Mouse (Mus musculus) CD4-positive, CD25-positive, alpha-beta regulatory T cell, adult 2 months (primary cell): ENCODE data around the gene Hoxb5.

Experiments
- DNase-seq: peaks from one replicate; pipeline ENCODE4 v3.0.0-alpha.2; 2012; ENCODE audit warnings: low read depth, low spot score

Gene Hoxb5

DNA sequence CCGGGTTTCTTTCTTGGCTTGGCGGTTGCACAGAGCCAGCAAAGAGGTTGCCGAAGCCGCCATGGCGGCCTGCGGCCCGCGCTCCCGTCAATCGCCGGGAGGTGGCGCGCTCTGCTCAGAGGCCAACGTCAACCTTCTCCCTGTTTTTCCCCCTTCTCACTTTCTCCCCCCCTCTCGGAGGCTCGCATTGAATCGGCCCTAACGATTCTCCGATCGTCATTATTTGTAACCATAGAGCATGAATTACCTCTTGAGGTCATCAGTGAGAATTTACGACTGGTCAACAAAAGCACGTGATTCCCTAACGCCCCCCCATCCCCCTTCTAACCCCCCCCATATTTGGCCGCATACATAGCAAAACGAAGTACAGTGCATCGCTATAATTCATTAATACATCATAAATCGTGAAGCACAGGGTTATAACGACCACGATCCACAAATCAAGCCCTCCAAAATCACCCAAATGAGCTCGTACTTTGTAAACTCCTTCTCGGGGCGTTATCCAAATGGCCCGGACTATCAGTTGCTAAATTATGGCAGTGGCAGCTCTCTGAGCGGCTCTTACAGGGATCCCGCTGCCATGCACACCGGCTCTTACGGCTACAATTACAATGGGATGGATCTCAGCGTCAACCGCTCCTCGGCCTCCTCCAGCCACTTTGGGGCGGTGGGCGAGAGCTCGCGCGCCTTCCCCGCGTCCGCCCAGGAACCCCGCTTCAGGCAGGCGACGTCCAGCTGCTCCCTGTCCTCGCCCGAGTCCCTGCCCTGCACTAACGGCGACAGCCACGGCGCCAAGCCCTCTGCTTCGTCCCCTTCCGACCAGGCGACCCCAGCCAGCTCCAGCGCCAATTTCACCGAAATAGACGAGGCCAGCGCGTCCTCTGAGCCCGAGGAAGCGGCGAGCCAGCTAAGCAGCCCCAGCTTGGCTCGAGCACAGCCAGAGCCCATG is at the start of gene Hoxb5:
Gene Hoxb5, plus strand, starts transcription at position 186 of the 949 bp plus-strand sequence.
- peak; percentile 86 for DNase-seq

- no peak for DNase-seq
Measured at GRCm38 (mm10) chr11:96254221-96254620, 48.9 kb upstream of the Hoxb5 start.

DNA sequence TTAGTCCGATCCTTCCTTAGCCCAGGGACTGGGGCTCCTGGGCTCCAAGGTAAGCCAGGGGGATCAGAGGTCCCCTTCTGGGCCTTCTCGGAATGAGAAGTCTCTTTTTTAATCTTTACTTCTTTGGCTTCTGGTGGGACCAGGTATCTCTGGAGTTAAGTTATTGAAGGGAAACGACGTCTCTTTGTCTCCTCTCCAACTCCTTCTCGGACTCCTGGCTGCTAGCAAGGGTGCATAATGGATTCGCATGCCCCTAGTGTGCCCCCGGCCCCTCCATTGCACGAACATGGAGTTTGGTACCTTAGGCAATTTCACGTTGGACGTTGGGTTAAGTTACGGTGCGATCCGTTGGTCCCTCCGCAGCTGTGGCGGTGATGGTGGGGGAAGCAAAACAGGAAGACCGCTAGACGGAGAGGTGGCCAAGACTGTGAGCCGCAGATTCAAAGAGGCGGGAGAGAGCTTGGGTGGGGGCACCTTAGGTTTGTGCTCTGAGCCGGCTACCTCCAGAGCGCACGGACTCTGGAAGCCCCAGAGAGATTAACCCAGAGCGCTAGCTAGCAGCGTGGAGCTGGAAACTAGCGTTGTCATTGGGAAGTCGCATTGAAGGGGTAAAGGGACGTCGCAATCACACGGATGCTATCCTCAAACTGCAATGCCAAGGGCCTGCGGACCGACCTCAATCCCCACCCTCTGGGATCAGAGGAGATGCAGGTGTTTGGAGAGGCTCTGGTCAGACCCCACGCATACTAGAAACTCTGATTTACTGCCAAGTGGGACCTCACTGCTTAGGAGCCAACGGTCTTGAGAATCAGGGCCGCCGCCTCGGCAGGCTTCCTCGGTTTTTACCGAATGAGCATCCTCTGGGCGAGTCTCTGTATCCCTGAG is 47.8 kb upstream of the Hoxb5 start:
- no peak for DNase-seq

GRCm38 (mm10) chr11:96255996-96256445 is 47.1 kb upstream of the Hoxb5 start:
- DNase-seq, result peak; percentile 36

DNA sequence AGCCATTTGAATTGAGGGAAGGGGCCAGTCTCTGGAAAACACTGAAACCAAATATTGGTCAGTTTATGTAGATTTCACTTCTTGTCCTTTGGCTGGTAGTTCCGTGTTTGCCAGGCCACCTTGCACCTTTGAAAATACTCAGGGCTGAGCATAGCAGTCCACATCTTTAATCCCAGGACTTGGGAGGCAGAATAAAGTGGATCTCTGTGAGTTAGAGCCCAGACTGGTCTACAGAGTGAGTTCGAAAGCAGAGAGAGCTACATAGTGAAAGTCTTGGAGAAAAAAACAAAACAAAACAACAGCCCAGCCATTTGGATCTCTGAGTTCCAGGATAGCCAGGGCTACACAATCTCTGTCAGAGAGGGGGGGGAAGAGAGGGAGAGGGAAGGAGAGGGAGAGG is 46.0 kb upstream of the Hoxb5 start:
- DNase-seq, result no peak

- no peak for DNase-seq
Measured at GRCm38 (mm10) chr11:96259038-96259437, 44.1 kb upstream of the Hoxb5 start.

DNA sequence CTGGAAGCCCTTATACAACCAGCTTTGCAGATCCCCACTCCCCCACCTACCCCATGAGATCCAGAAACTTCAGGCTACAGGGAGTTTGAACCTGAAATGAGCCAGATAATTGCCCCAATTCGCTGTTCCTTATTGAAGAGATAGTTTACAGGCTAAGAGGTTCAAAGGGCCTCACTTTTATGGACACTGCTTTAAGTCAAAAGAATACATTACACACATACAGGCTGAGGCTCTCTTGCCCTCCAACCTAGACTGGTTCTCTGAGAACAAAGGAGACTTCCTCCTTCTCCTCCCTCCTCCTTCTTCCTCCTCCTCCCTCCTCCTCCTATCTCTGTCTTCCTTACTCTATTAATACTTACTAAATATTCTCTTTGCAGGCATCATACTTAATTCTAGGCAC is 43.6 kb upstream of the Hoxb5 start:
- no peak for DNase-seq

DNA sequence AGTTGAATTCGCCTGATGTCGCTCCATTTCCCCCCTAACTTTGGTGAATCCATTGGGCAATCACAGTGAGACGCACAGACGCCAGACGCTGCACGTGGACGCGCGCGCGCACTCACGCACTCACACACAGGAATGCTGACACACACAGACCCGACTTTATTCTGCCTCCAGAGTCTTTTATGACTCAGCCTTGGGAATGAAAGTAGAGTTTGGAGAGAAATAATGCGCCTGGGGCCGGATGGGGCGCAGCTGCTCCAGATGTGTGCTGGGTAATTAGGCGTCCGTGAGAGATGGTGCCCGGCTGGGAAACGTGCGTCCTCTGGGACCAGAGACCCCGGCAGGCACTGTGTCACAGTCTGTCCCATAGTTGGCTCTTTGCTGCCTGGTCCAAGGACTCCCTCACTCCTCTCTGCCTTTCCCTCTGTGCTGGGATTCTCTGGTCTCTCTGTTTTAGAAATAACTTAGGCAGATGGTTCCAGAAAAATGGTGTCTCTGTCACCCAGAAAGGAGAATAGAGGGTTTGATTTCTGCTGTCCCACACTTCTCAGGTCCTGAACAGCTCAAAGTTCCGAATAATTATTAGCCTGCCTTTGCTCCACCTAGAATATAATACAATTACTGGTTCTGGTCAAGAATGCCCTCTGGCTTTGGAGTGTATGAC is 42.7 kb upstream of the Hoxb5 start:
- DNase-seq, result no peak

- DNase-seq, result peak; percentile 74
Measured at GRCm38 (mm10) chr11:96261323-96261890, 41.7 kb upstream of the Hoxb5 start.

DNA sequence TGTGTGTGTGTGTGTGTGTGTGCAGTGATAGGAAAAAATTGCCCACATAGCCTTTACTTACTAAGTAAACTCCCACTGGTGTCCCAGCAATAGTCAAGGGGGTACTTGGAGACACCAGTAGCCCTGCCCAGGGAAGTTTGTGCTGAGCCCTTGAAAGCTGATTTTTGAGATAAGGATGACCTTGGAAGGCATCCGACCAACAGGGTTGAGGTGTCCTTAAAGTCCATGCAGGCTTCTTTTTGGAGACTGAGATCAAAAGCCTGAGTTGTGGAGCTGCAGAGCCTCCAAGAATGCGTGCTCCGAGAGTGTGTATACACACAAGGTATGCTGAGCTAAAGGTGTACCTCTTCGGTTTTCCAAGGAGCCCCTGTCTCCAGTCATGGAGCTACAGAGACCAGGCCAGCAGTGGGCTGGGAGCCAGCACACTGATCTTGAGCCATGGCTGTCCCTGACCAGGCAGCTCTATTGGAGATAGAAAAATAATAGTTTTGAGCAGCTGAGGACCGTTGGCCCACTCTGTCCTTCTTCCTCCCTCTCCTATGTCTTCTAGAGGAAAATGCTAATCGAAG is 40.8 kb upstream of the Hoxb5 start:
- no peak for DNase-seq

DNA sequence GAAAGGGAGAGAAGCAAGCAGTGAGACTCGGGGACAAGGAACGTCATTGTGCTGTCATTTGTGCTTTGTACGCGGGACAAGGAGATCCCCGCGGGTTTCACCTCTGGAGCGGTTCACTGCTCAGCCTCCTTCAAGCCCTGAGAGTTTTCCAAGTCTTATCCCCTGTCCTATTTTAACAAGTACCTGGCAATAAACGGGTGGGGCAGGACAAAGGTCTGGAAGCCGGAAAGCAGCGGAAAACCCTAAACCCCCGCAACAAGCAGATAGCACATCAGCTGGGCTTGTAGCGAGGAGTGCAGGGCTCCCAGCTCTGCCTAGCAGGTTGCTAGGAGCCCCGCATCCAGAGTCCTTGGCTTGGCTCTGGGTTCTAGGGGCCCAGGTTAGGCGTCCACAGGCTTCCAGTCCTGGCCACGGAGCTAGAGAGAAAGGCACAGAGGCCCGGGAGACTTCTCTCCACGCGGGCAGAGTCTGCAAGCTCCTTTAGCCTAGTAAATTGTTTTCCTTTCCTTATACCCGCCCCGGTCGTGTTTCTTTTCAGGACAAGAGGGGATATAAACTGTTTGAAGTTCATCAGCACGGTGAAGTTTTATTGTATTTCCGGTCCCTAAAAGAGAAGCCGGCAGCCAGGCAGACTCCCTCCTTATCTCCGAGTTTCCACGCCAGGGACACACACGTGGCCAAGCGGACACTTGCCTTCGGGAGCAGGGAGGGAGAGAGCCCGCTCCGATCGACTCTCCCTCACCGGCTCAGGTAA is 39.3 kb upstream of the Hoxb5 start:
- DNase-seq, result no peak

GRCm38 (mm10) chr11:96264390-96265020 is 38.6 kb upstream of the Hoxb5 start:
- no peak for DNase-seq

- DNase-seq, result no peak
Measured at GRCm38 (mm10) chr11:96265954-96266353, 37.2 kb upstream of the Hoxb5 start.

DNA sequence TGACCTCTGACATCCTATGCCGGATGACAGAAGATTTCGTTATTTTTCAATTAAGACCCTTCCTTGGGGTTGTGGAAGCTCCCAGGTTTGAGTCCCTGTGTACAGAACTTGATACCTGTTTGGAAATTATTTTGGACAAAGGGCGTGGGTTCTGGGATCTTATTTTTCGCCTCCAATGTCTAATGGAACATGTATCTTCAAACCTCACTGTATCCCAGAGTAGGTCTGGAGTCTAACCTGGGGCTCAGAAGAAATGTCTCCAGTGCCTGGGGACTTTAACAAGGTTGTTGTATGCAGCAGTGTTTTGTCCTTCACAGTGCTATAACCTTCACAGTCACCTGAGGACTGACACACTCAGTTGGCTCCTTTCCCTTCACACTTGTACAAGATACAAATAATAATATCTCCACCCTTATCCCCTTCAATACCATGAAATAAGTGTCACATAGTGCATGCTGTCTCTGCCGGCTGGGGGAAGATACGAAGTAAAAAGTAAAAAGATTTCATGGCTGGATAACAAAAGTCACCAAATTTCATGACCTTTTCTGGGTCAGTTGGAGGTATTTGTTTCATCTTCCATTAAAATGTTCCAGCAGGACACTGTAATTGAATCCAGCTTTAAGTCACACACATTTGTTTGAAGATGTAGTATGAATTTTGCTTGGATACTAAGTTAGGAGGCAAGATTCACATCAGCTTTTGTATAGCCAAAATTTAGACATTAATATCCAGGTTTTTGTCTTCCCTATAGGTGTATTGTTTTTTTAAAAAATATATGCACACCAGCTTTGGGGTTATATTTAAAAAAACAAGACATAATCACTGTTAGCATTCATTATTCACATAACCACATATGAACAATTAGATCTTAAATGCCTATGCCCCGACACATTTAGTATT is 35.9 kb upstream of the Hoxb5 start:
- no peak for DNase-seq

DNA sequence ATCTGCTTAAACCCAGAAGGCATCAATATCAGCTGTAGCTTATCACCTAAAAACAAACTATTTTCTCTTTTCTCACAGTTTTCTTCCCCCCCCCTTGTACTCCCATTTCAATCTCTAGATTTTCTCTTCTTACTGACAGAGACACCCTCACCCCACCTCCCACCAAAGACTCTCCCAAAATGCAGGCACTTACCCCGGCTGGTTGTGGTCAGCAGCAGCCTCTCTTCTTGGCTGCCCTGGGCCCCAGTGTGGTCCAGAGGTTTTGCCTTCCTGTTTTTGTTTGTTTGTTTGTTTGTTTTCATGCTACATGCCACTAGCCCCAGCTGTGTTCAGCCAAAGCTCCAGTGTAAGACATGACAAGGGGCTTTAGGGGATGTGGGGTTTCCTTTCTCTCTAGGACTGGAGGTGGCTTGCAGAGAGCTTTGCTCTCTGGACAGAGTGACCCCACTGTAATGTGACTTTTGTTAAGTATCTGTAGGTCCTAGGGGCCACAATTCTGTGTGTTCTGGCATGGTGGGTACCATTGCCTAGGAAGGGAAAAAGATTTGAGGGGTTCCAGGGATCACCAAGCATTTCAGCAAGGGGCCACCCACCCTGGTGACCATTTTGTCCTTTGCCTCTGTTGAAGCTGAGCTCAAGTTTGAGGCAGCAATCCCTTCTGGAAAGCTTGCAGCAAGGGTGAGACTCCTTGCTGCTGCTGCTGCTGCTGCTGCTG is 34.9 kb upstream of the Hoxb5 start:
- no peak for DNase-seq

- DNase-seq, result peak; percentile 58
Measured at GRCm38 (mm10) chr11:96269869-96270268, 33.3 kb upstream of the Hoxb5 start.

- peak; percentile 55 for DNase-seq
Measured at GRCm38 (mm10) chr11:96270996-96271540, 32.1 kb upstream of the Hoxb5 start, which contains the start of gene Hoxb9. TSS of gene Hoxb9 (plus strand) at chr11:96271457.

- peak; percentile 50 for DNase-seq
Measured at GRCm38 (mm10) chr11:96271541-96272011, 31.6 kb upstream of the Hoxb5 start.
